Mouse (Mus musculus) intestine, embryonic 15.5 days (tissue): ENCODE results near the gene Epb41. TPM values are rescaled to one million over a fixed set of nuclear protein-coding genes. Genes with fewer than 3 reads are reported as not detected.

Experiments used
- ATAC-seq: fragments of 200-750 bp; cut with Nextera tagmentation; 2 replicates; pipeline ENCODE4 v1.8.0; 2017; ENCODE audit warnings: moderate TSS enrichment, moderate library complexity
- H3K27ac ChIP-seq: fragments of 300-500 bp; sonication (generic); 2 replicates; pipeline ENCODE4 v1.5.1; 2015; ENCODE audit warnings: mild to moderate bottlenecking, inconsistent platforms
- H3K27me3 ChIP-seq: fragments of 300-500 bp; sonication (generic); replicated peaks from 2 replicates; pipeline ENCODE4 v1.6.1; 2015; ENCODE audit warnings: inconsistent platforms
- H3K36me3 ChIP-seq: fragments of 300-500 bp; sonication (generic); 2 replicates; pipeline ENCODE4 v1.6.1; 2015; ENCODE audit warnings: inconsistent platforms
- H3K4me1 ChIP-seq: fragments of 300-500 bp; sonication (generic); replicated peaks from 2 replicates; pipeline ENCODE4 v1.6.1; 2015; ENCODE audit warnings: inconsistent platforms
- H3K4me2 ChIP-seq: fragments of 300-500 bp; sonication (generic); replicated peaks from 2 replicates; pipeline ENCODE4 v1.6.1; 2015; ENCODE audit warnings: mild to moderate bottlenecking, inconsistent platforms
- H3K4me3 ChIP-seq: fragments of 300-500 bp; sonication (generic); replicated peaks from 2 replicates; pipeline ENCODE4 v1.5.1; 2015; ENCODE audit warnings: inconsistent platforms
- H3K9ac ChIP-seq: fragments of 300-500 bp; sonication (generic); 2 replicates; pipeline ENCODE4 v1.6.1; 2015; ENCODE audit warnings: inconsistent platforms
- H3K9me3 ChIP-seq: fragments of 300-500 bp; sonication (generic); 2 replicates; pipeline ENCODE4 v1.6.1; 2016; ENCODE audit warnings: inconsistent platforms
- WGBS: fragments of 180-500 bp; shearing (Covaris S2); methylation state at CpG from one replicate; pipeline ENCODE4 v1.1.7; 2015; 5-methylcytosine and 5-hydroxymethylcytosine counted together
- polyA plus RNA-seq: library from polyadenylated mRNA; unstranded; fragments of >200 nt; fragmentation: Nextera tagmentation; extraction: Ambion mirVana; gene quantifications from 2 replicates; pipeline ENCODE4 v1.2.1, GENCODE M21; 2015

Epb41 gene
- polyA plus RNA-seq, 1 experiment from 2014 or later, result 54.2 TPM

GRCm38 (mm10) chr4:131881306-131881705 lies 193.8 kb downstream of the Epb41 start:
- Histone ChIP-seq H3K27me3 (no peaks in the 10 kb centered on the region), H3K4me2 (no peak overlapping the region), H3K4me3 (no peak overlapping the region), H3K9me3 (no peaks in the 10 kb centered on the region), H3K9ac (no peak overlapping the region), H3K27ac (no peak overlapping the region), H3K4me1 (peaks cover 26% of the 10 kb centered on the region), H3K36me3 (peaks cover 16% of the 10 kb centered on the region)
- 83% methylated on average over 7 of the region's 7 CpGs for WGBS
- no peak for ATAC-seq

- no peak for ATAC-seq
- no peak overlapping the region for H3K4me2 ChIP-seq
- H3K4me1 ChIP-seq, result peaks cover 28% of the 10 kb centered on the region
- no peak overlapping the region for H3K9ac ChIP-seq
- H3K4me3 ChIP-seq, result no peak overlapping the region
- H3K27ac ChIP-seq, result no peak overlapping the region
- no peaks in the 10 kb centered on the region for H3K9me3 ChIP-seq
- 0 out of 2 replicates have a peak, but pooled peaks cover 4% of the 10 kb centered on the region for H3K36me3 ChIP-seq
- 66% methylated on average over 1 of the region's 1 CpGs for WGBS
- H3K27me3 ChIP-seq, result no peaks in the 10 kb centered on the region
Measured at GRCm38 (mm10) chr4:131879692-131880091, 195.4 kb downstream of the Epb41 start.

GRCm38 (mm10) chr4:131876836-131877235 lies 198.3 kb downstream of the Epb41 start:
- no peaks in the 10 kb centered on the region for H3K27me3 ChIP-seq
- no peaks in the 10 kb centered on the region for H3K9me3 ChIP-seq
- H3K9ac ChIP-seq, result no peak overlapping the region
- no peak for ATAC-seq
- H3K27ac ChIP-seq, result no peak overlapping the region
- no peak overlapping the region for H3K4me3 ChIP-seq
- H3K4me1 ChIP-seq, result peaks cover 20% of the 10 kb centered on the region
- H3K4me2 ChIP-seq, result no peak overlapping the region
- 65% methylated on average over 2 of the region's 2 CpGs for WGBS
- no peaks in the 10 kb centered on the region for H3K36me3 ChIP-seq

GRCm38 (mm10) chr4:131875242-131875641 lies 199.9 kb downstream of the Epb41 start:
- no peak overlapping the region for H3K27ac ChIP-seq
- peaks cover 20% of the 10 kb centered on the region for H3K4me1 ChIP-seq
- H3K27me3 ChIP-seq, result no peaks in the 10 kb centered on the region
- H3K4me3 ChIP-seq, result peak overlapping the region; percentile 98
- ATAC-seq, result no peak
- H3K4me2 ChIP-seq, result peak overlapping the region; percentile 77
- 43% methylated on average over 3 of the region's 3 CpGs for WGBS
- H3K36me3 ChIP-seq, result no peaks in the 10 kb centered on the region
- H3K9ac ChIP-seq, result peak overlapping the region; percentile 100
- no peaks in the 10 kb centered on the region for H3K9me3 ChIP-seq

- H3K9me3 ChIP-seq, result no peaks in the 10 kb centered on the region
- peaks cover 16% of the 10 kb centered on the region for H3K4me1 ChIP-seq
- no peaks in the 10 kb centered on the region for H3K36me3 ChIP-seq
- no peak for ATAC-seq
- peak overlapping the region; percentile 100 for H3K27ac ChIP-seq
- H3K27me3 ChIP-seq, result no peaks in the 10 kb centered on the region
- H3K4me2 ChIP-seq, result peak overlapping the region; percentile 77
- 3% methylated on average over 11 of the region's 11 CpGs for WGBS
- peak overlapping the region; percentile 98 for H3K4me3 ChIP-seq
- peak overlapping the region; percentile 100 for H3K9ac ChIP-seq
Measured at GRCm38 (mm10) chr4:131874567-131874966, 200.6 kb downstream of the Epb41 start.

GRCm38 (mm10) chr4:131874169-131874536 lies 201.0 kb downstream of the Epb41 start:
- Histone ChIP-seq H3K9me3 (no peaks in the 10 kb centered on the region), H3K4me2 (peak overlapping the region; percentile 77), H3K4me1 (peaks cover 14% of the 10 kb centered on the region), H3K27ac (peak overlapping the region; percentile 100), H3K4me3 (peak overlapping the region; percentile 98), H3K27me3 (no peaks in the 10 kb centered on the region), H3K36me3 (no peaks in the 10 kb centered on the region), H3K9ac (peak overlapping the region; percentile 100)
- WGBS, result under 1% methylated on average over 20 of the region's 20 CpGs
- peak; percentile 19; the same call in 1 of the 2 replicates for ATAC-seq

Other genes starting within 250 kb of the Epb41 start
- 4.6 and 4.9 TPM in 2 replicates for gene Ptpru, start 237.0 kb downstream of the Epb41 start, polyA plus RNA-seq
- gene Mecr, start 231.9 kb downstream of the Epb41 start, polyA plus RNA-seq, result 72.6 and 77.4 TPM in 2 replicates
- 86.6 and 92.6 TPM in 2 replicates for gene Srsf4, start 201.7 kb downstream of the Epb41 start, polyA plus RNA-seq
- gene Tmem200b, start 153.6 kb downstream of the Epb41 start, polyA plus RNA-seq, result 0.74 and 1.2 TPM in 2 replicates
- 0.08 and 0.16 TPM in 2 replicates for gene Gm10300, start 624 bp downstream of the Epb41 start, polyA plus RNA-seq
- 0.28 and 0.34 TPM in 2 replicates for gene Oprd1, start 69.2 kb upstream of the Epb41 start, polyA plus RNA-seq
- 70.6 and 86.5 TPM in 2 replicates for gene Ythdf2, start 137.0 kb upstream of the Epb41 start, polyA plus RNA-seq
- 27.8 and 31.3 TPM in 2 replicates for gene Gmeb1, start 186.3 kb upstream of the Epb41 start, polyA plus RNA-seq
- 37.7 and 39.8 TPM in 2 replicates for gene Taf12, start 199.1 kb upstream of the Epb41 start, polyA plus RNA-seq
- gene Rab42, start 228.1 kb upstream of the Epb41 start, polyA plus RNA-seq, result 3.6 and 3.9 TPM in 2 replicates